Mouse (Mus musculus): ENCODE data around the gene Car2.

- TF ChIP-seq POLR2A (IDR thresholded peaks at IDR 0.05; ENCODE audit: borderline replicate concordance, extremely low read depth, insufficient read depth, insufficient read length, poor library complexity, severe bottlenecking) (no peak), CTCF (IDR thresholded peaks at IDR 0.05; ENCODE audit: borderline replicate concordance, extremely low read depth, insufficient read depth, insufficient read length) (peak; percentile 82)
These were observed 16.3 kb upstream of the Car2 start for GRCm38 (mm10) chr3:14869779-14870178.
